Mouse (Mus musculus) 3T3-L1 (cell line): ENCODE data around the gene 4930583I09Rik.

Source experiments
- DNase-seq: peaks from one replicate; pipeline ENCODE4 v3.0.0-alpha.2; 2015; ENCODE audit warnings: low read depth, low spot score

4930583I09Rik gene

GRCm38 (mm10) chr17:64802168-64802955 is 33.5 kb downstream of the 4930583I09Rik start:
- DNase-seq = no peak

- DNase-seq = no peak
Measured at GRCm38 (mm10) chr17:64792623-64793022, 43.2 kb downstream of the 4930583I09Rik start.

- DNase-seq = no peak
Measured at GRCm38 (mm10) chr17:64792076-64792475, 43.8 kb downstream of the 4930583I09Rik start.

- no peak for DNase-seq
Measured at GRCm38 (mm10) chr17:64789175-64789574, 46.7 kb downstream of the 4930583I09Rik start.

- no peak for DNase-seq
Measured at GRCm38 (mm10) chr17:64788301-64788700, 47.6 kb downstream of the 4930583I09Rik start.

GRCm38 (mm10) chr17:64785961-64786360 is 49.9 kb downstream of the 4930583I09Rik start:
- no peak for DNase-seq
